Mouse (Mus musculus) heart, embryonic 16.5 days (tissue): ENCODE data around the gene Gm47841. TPM values are rescaled to one million over a fixed set of nuclear protein-coding genes. Genes with fewer than 3 reads are reported as not detected.

Experiments
- ATAC-seq: fragments of 200-750 bp; cut with Nextera tagmentation; replicated peaks from 2 replicates; pipeline ENCODE4 v1.8.0; 2017; ENCODE audit warnings: moderate number of reproducible peaks; ENCODE audit not compliant: insufficient read depth, low FRiP score; ENCODE audit errors: extremely low read depth
- H3K27ac ChIP-seq: fragments of 300-500 bp; sonication (generic); 2 replicates; pipeline ENCODE4 v1.5.1; 2014; ENCODE audit warnings: mild to moderate bottlenecking, low read length, control low read depth, moderate library complexity
- H3K27me3 ChIP-seq: fragments of 300-500 bp; sonication (generic); 2 replicates; pipeline ENCODE4 v1.6.1; 2014; ENCODE audit warnings: low read length, mixed read lengths; ENCODE audit not compliant: control insufficient read depth, insufficient read depth
- H3K36me3 ChIP-seq: fragments of 300-500 bp; sonication (generic); 2 replicates; pipeline ENCODE4 v1.6.1; 2014; ENCODE audit not compliant: control insufficient read depth, insufficient read depth
- H3K4me1 ChIP-seq: fragments of 300-500 bp; sonication (generic); 2 replicates; pipeline ENCODE4 v1.6.1; 2014; ENCODE audit warnings: low read length, mixed read lengths; ENCODE audit not compliant: control insufficient read depth, insufficient read depth
- H3K4me2 ChIP-seq: fragments of 300-500 bp; sonication (generic); 2 replicates; pipeline ENCODE4 v1.6.1; 2014; ENCODE audit warnings: low read depth, mild to moderate bottlenecking, control low read depth, low read length
- H3K4me3 ChIP-seq: fragments of 300-500 bp; sonication (generic); 2 replicates; pipeline ENCODE4 v1.5.1; 2014; ENCODE audit warnings: mild to moderate bottlenecking, control low read depth, low read length
- H3K9ac ChIP-seq: fragments of 300-500 bp; sonication (generic); 2 replicates; pipeline ENCODE4 v1.6.1; 2014; ENCODE audit warnings: low read length, control low read depth
- H3K9me3 ChIP-seq: fragments of 300-500 bp; sonication (generic); replicated peaks from 2 replicates; pipeline ENCODE4 v1.6.1; 2016; ENCODE audit warnings: low read length; ENCODE audit not compliant: control insufficient read depth
- WGBS: fragments of 180-500 bp; shearing (Covaris S2); extraction: QIAGEN DNeasy Blood & Tissue Kit; methylation state at CpG from one replicate; pipeline ENCODE4 v1.1.7; 2014; 5-methylcytosine and 5-hydroxymethylcytosine counted together
- polyA plus RNA-seq: library from polyadenylated mRNA; unstranded; fragments of >200 nt; fragmentation: Nextera tagmentation; extraction: Ambion mirVana; gene quantifications from 2 replicates; pipeline ENCODE4 v1.2.1, GENCODE M21; 2015

Gene Gm47841
- polyA plus RNA-seq, 1 experiment from 2014 or later: not detected

DNA sequence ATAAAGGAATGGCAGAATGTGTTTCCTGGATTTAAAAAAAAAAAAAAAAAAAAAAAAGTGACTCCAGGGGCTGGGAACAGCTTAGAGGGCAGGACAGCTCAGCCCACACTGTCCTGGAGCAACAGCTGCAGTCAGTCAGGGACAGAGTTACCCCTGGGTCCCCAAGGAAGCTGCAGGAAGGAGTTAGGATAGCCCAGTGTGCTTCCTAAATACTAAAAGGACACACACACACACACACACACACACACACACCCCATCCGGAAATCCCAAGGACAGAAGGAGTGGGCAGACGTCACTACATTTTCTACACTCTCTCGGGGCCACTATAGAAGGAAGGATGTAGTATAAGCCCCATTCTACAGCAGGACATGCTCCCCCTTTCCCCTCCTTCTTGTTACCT is 20.8 kb upstream of the Gm47841 start:
- Histone ChIP-seq H3K4me3 (no peak overlapping the region), H3K4me1 (peaks cover 16% of the 10 kb centered on the region), H3K9ac (no peak overlapping the region), H3K36me3 (no peaks in the 10 kb centered on the region), H3K9me3 (no peaks in the 10 kb centered on the region; the same call in 1 of the 2 replicates), H3K27me3 (no peaks in the 10 kb centered on the region; the same call in 1 of the 2 replicates), H3K4me2 (no peak overlapping the region), H3K27ac (peak overlapping the region; percentile 40)
- ATAC-seq: peak; percentile 38
- WGBS: 49% methylated on average over 3 of the region's 3 CpGs

DNA sequence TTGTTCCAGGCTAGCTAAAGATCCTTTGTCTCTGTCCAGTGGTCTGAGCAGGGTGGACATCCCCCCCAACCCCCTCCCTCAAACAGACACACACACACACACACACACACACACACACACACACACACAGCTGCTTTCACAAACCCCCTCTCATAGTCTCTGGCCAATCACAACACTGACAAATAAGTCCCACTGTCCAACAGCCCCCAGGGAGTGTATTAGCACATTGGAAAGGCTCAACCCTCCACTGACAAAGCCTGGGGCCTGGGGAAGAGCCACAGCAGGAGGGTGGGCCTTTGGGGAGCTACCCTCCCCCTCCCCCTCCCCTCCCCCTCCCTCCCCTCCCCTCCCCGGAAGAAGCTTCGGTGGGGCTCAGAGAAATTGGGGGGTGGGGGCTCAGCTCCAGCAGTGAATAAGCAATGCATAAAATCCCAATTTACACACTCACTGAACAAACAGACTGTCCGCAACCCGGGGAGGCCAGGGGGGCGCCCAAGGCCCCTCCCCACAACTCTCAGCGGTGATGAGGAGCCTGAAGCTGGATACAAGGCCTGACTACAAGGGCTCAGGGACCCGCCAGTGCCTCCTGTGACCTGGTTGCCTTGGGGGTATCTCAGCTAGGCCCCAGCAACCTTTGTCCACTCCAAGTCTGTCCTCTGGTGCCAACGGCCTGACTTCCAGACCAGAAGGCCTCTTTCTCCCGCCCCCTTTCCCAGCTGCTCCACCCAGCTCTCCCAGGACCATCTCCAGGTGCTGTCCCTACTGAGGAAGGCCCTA is 19.9 kb upstream of the Gm47841 start:
- Histone ChIP-seq H3K27me3 (no peaks in the 10 kb centered on the region; the same call in 1 of the 2 replicates), H3K9me3 (no peaks in the 10 kb centered on the region), H3K4me3 (no peak overlapping the region), H3K9ac (no peak overlapping the region), H3K36me3 (no peaks in the 10 kb centered on the region), H3K4me2 (no peak overlapping the region), H3K4me1 (peaks cover 16% of the 10 kb centered on the region), H3K27ac (peak overlapping the region; percentile 40; the same call in 1 of the 2 replicates)
- ATAC-seq: no peak
- 59% methylated on average over 7 of the region's 9 CpGs for WGBS

DNA sequence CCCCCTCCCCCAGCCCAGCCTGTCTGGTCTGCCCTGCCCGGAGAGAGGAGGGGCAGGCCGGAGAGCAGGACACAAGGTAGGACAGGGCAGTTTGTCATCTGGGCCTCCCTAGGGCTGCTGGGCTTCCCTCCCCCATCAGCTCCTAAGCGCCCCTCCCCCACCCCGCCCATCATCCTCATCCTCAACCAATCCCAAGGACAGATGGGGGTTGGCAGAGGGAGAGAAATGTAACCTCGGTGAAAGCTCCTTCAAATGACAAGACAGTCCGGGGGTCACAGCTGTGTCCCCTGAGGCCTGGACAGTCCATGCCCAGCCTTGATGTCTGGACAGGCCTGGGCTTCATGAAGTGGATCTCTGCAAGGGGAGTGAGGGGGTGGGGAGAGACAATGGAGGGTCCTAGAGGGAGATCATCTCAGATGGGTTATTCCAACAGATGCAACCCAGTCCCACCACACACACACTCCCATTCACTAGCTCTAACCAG is 19.2 kb upstream of the Gm47841 start:
- no peak for ATAC-seq
- H3K4me2 ChIP-seq: no peak overlapping the region
- no peaks in the 10 kb centered on the region for H3K36me3 ChIP-seq
- 42% methylated on average over 6 of the region's 6 CpGs for WGBS
- H3K27ac ChIP-seq: no peak overlapping the region
- H3K9ac ChIP-seq: no peak overlapping the region
- peaks cover 16% of the 10 kb centered on the region for H3K4me1 ChIP-seq
- H3K4me3 ChIP-seq: no peak overlapping the region
- H3K27me3 ChIP-seq: no peaks in the 10 kb centered on the region; the same call in 1 of the 2 replicates
- no peaks in the 10 kb centered on the region for H3K9me3 ChIP-seq

DNA sequence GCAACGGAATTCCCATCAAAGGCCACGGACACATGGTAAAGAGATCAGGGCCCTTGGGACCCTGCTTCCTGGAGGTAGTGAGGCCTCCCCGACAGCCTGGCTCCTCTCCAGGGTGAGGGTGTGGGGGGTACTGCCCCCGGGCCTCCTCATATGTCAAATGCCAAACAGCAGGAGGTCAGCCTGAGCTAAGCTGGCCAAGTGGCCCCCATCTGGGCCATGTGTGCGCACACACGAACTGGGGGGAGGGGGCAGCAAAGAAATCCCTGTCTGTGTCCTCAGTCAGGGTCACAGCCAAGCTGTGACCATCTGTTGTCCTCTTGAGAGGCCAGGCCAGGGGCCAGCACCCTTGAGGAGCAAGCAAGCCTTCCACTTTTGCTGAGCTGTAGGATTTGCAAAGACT is 17.9 kb upstream of the Gm47841 start:
- Histone ChIP-seq H3K36me3 (no peaks in the 10 kb centered on the region), H3K9me3 (no peaks in the 10 kb centered on the region), H3K4me3 (no peak overlapping the region), H3K27me3 (no peaks in the 10 kb centered on the region; the same call in 1 of the 2 replicates), H3K9ac (no peak overlapping the region), H3K4me1 (peaks cover 14% of the 10 kb centered on the region), H3K27ac (no peak overlapping the region), H3K4me2 (no peak overlapping the region)
- WGBS: 33% methylated on average over 6 of the region's 6 CpGs
- ATAC-seq: no peak

DNA sequence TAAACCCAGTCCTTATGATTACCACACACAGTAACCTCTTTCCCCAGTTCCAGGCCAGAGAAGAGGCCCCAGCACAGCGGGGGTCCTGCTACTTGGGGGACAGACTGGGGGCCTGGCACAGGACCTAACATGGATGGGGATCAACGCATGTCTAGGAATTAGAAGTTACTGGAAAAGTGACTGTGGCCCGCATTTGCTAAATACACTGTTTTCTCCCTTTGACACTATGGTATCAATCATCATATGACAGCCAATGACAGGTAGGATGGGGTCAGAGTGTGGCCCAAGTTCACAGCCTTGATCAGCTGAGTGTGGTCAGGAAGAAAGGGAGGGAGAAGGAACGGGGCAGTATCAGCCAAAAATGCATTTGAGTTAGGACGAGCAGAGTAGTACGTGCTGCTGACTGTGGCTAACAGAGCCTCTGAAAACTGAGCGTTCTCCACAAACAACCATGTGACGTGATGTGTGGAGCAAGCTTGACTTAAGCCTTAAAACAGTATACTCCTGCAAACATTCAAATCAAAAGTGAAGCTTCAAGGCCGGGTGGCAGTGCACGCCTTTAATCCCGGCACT is 13.2 kb upstream of the Gm47841 start:
- no peak for ATAC-seq
- H3K4me2 ChIP-seq: no peak overlapping the region
- no peaks in the 10 kb centered on the region for H3K9me3 ChIP-seq
- H3K27me3 ChIP-seq: peaks cover 9% of the 10 kb centered on the region
- no peak overlapping the region for H3K9ac ChIP-seq
- no peak overlapping the region for H3K27ac ChIP-seq
- H3K36me3 ChIP-seq: no peaks in the 10 kb centered on the region
- H3K4me1 ChIP-seq: peaks cover 5% of the 10 kb centered on the region
- no peak overlapping the region for H3K4me3 ChIP-seq
- WGBS: 71% methylated on average over 11 of the region's 11 CpGs

DNA sequence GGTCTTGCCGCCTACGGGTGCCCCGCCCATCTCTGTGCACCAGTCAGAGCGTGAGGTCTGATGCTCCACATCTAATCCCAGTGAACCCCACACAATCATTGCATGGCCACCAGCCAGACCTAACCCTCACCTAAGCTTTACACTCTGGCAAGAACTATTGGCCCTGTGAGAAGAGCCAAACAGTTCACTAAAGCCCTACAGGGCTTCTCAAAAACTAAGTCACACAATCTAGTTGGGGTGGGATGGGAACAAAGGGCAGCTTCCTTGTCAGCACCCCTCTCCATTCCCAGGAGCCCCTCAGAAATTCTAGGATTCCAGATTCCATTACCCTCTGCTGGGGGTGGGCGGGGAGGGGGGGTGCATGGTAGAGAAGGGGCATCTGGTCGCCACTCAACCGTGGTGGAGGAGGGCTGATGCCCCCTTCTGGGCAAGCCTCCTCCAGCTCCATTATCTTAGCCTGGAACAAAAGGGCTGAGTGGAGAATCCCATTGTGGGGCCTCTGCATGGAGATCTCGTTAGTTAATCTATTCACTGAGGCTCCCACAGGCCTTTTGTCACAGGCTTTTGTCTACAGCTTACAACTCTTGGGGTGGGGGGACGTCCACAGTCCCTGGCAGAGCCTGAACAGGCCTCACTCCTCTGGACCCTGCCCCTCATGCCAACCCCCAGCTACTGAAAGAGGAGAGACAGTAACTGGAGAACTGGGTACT is 12.5 kb upstream of the Gm47841 start:
- ATAC-seq: no peak
- 57% methylated on average over 9 of the region's 9 CpGs for WGBS

DNA sequence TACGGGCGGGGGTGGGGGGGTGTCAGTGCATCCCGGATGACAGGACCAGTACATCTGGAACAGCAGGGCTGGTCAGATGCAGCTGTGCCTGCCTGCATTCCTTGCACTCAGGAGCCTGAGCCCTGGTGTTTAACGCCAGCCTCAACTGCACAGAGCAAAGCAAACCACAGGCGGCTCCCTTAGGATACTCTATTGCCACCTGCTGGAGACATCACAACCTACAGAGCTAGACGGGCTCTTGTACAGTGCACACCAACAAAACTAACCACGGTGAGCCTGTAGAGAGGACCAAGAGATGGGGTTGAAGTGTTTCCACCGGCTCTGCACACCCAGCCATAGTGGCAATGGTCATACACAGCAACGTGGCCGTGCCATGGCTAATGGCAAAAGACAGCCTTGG is 9.0 kb upstream of the Gm47841 start:
- H3K4me1 ChIP-seq: peaks cover 3% of the 10 kb centered on the region; the same call in 1 of the 2 replicates
- no peak overlapping the region for H3K9ac ChIP-seq
- WGBS: 41% methylated on average over 10 of the region's 10 CpGs
- H3K4me3 ChIP-seq: no peak overlapping the region
- peaks cover 49% of the 10 kb centered on the region for H3K27me3 ChIP-seq
- peak; percentile 63 for ATAC-seq
- H3K9me3 ChIP-seq: no peaks in the 10 kb centered on the region
- H3K27ac ChIP-seq: no peak overlapping the region
- H3K4me2 ChIP-seq: no peak overlapping the region
- no peaks in the 10 kb centered on the region for H3K36me3 ChIP-seq

More for the DNA sequence above, 12.5 kb upstream of the Gm47841 start:
- no peak overlapping the region for H3K27ac ChIP-seq
- no peak overlapping the region for H3K9ac ChIP-seq
- H3K9me3 ChIP-seq: no peaks in the 10 kb centered on the region
- no peaks in the 10 kb centered on the region for H3K4me1 ChIP-seq
- H3K4me2 ChIP-seq: no peak overlapping the region
- no peak overlapping the region for H3K4me3 ChIP-seq
- peaks cover 15% of the 10 kb centered on the region for H3K27me3 ChIP-seq
- no peaks in the 10 kb centered on the region for H3K36me3 ChIP-seq

DNA sequence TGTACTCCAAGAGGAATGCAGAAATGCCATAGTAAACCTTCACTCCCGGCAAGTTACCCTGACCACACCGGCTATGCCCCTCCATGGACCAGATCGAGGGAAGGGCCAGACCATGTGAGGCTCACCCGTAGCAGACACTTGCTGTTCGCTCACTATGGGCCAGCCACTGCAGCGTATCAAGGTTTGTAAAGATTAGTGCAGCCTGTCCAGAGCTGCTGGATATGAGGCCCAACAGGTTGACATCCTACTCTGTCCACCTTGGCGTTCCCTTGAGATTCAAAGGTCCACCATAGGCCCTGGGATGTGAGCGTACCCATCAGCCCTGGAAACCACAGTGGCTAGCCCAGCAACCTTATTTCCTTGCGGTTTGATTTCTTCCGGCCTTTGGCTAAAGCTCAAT is 7.3 kb upstream of the Gm47841 start:
- Histone ChIP-seq H3K27me3 (peaks cover 64% of the 10 kb centered on the region), H3K9me3 (no peaks in the 10 kb centered on the region), H3K4me2 (no peak overlapping the region), H3K9ac (no peak overlapping the region), H3K36me3 (no peaks in the 10 kb centered on the region), H3K4me3 (no peak overlapping the region), H3K27ac (no peak overlapping the region), H3K4me1 (peaks cover 3% of the 10 kb centered on the region; the same call in 1 of the 2 replicates)
- ATAC-seq: no peak
- 77% methylated on average over 10 of the region's 10 CpGs for WGBS
